Mouse (Mus musculus): ENCODE data around the gene Il1r2. TPM values are rescaled to one million over a fixed set of nuclear protein-coding genes. Genes with fewer than 3 reads are reported as not detected.

Il1r2 gene
- polyA plus RNA-seq, 1 experiment: not detected

DNA sequence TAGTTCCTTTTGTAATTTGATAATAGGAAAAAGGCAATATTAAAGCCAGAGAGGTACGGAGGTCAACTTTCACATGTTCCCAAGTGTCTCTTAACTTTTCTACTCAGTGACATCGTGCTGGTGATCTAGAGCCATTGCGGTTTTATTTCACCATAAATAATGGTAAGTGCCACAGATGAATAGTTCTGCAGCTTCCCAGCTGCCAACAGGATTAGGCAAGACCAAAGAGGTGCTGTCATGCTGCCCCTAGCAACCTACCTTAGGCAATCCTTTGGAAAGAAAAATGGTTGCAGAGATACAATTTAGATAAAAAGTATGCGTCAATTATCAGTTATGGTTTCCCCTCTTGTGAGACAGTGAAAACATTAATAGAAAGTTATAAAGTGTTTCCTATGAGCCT, 54.6 kb downstream of the Il1r2 start:
- H3K4me3 ChIP-seq (ENCODE audit: control insufficient read depth, low read depth, low read length): no peak overlapping the region
- H3K4me1 ChIP-seq (ENCODE audit: control insufficient read depth, insufficient read depth, low read length): no peaks in the 10 kb centered on the region
- no peaks in the 10 kb centered on the region for H3K27me3 ChIP-seq (ENCODE audit: control insufficient read depth, insufficient read depth, low read length)
- no peak overlapping the region for H3K27ac ChIP-seq (ENCODE audit: control insufficient read depth, insufficient read depth, low read depth, low read length)
- H3K36me3 ChIP-seq (ENCODE audit: control insufficient read depth, insufficient read depth, low read length): no peaks in the 10 kb centered on the region
- TF ChIP-seq CTCF (IDR thresholded peaks at IDR 0.05; ENCODE audit: control insufficient read depth, insufficient read depth, insufficient replicate concordance, low read depth, low read length) (no peak), POLR2A (IDR thresholded peaks at IDR 0.05; ENCODE audit: control insufficient read depth, low read depth, low read length) (no peak)

GRCm38 (mm10) chr1:40129321-40129720, 55.4 kb downstream of the Il1r2 start:
- no peak overlapping the region for H3K27ac ChIP-seq (ENCODE audit: control insufficient read depth, insufficient read depth, low read depth, low read length)
- TF ChIP-seq CTCF (IDR thresholded peaks at IDR 0.05; ENCODE audit: control insufficient read depth, insufficient read depth, insufficient replicate concordance, low read depth, low read length) (no peak), POLR2A (IDR thresholded peaks at IDR 0.05; ENCODE audit: control insufficient read depth, low read depth, low read length) (no peak)

DNA sequence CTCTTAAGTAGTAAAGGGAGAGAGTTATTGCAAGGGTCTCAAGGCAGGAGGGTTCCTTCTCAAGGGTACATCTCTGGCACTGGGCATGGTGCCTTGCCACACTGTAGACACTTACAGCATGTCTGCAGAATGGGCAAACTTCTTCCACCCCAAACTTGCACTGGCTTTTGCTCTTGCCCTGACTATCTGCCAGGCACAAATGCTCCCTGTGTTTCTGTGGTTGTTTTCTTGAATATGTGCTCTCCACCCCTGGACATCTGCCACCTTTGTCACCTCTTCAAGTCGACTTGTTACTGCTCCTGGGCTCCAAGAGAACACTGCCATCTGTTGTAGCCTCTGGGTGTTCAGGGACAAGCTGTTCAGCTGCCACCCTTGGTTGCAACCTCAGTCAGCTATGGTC, 57.8 kb downstream of the Il1r2 start:
- no peak overlapping the region for H3K4me3 ChIP-seq (ENCODE audit: control insufficient read depth, low read depth, low read length)
- H3K27me3 ChIP-seq (ENCODE audit: control insufficient read depth, insufficient read depth, low read length): no peaks in the 10 kb centered on the region
- H3K36me3 ChIP-seq (ENCODE audit: control insufficient read depth, insufficient read depth, low read length): no peaks in the 10 kb centered on the region
- TF ChIP-seq POLR2A (IDR thresholded peaks at IDR 0.05; ENCODE audit: control insufficient read depth, low read depth, low read length): no peak
- TF ChIP-seq CTCF (IDR thresholded peaks at IDR 0.05; ENCODE audit: control insufficient read depth, insufficient read depth, insufficient replicate concordance, low read depth, low read length): no peak
- no peak overlapping the region for H3K27ac ChIP-seq (ENCODE audit: control insufficient read depth, insufficient read depth, low read depth, low read length)
- H3K4me1 ChIP-seq (ENCODE audit: control insufficient read depth, insufficient read depth, low read length): no peaks in the 10 kb centered on the region

More at GRCm38 (mm10) chr1:40129321-40129720, 55.4 kb downstream of the Il1r2 start:
- no peaks in the 10 kb centered on the region for H3K36me3 ChIP-seq (ENCODE audit: control insufficient read depth, insufficient read depth, low read length)
- H3K4me1 ChIP-seq (ENCODE audit: control insufficient read depth, insufficient read depth, low read length): no peaks in the 10 kb centered on the region
- no peak overlapping the region for H3K4me3 ChIP-seq (ENCODE audit: control insufficient read depth, low read depth, low read length)
- no peaks in the 10 kb centered on the region for H3K27me3 ChIP-seq (ENCODE audit: control insufficient read depth, insufficient read depth, low read length)

DNA sequence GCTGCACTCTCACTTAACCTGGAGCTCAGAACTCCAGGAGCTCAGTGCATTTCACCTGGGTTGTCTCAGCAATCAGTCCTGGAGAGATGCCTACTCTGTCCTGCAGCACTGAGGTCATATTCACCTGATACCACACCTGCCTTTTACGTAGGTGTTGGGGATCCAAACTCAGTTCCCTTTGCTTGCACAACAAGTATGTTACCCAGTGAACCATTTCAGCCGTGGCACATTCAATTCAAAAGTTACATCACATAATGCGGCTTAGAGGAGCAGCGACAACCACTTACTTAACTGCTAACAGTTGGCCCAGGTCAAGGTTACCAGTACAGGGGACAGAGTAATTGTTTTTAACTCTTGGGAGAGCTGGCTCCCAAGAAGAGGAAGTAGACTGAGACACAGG, 58.8 kb downstream of the Il1r2 start:
- no peak overlapping the region for H3K27ac ChIP-seq (ENCODE audit: control insufficient read depth, insufficient read depth, low read depth, low read length)
- no peak overlapping the region for H3K4me3 ChIP-seq (ENCODE audit: control insufficient read depth, low read depth, low read length)
- H3K4me1 ChIP-seq (ENCODE audit: control insufficient read depth, insufficient read depth, low read length): no peaks in the 10 kb centered on the region
- TF ChIP-seq CTCF (IDR thresholded peaks at IDR 0.05; ENCODE audit: control insufficient read depth, insufficient read depth, insufficient replicate concordance, low read depth, low read length): no peak
- TF ChIP-seq POLR2A (IDR thresholded peaks at IDR 0.05; ENCODE audit: control insufficient read depth, low read depth, low read length): no peak
- H3K36me3 ChIP-seq (ENCODE audit: control insufficient read depth, insufficient read depth, low read length): no peaks in the 10 kb centered on the region
- no peaks in the 10 kb centered on the region for H3K27me3 ChIP-seq (ENCODE audit: control insufficient read depth, insufficient read depth, low read length)

DNA sequence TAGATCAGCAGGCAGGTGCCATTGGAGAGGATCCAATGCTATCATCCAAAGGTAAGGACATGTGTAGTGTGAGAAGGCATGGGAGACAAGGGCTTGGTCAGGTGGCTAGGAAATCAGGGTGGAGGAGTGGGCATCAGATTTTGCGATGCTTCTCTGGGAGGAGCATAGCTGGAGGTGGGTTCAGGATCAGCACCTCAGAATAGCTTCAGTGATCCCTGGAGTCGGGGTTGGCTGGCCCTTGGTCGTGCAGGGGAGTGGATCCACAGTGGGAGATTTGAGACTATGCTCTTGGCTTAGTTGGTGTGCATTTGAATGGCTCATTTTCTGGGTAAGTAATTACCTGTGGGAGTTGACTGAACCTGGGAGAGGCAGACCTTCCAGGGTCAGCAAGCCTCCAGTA, 59.7 kb downstream of the Il1r2 start:
- Histone ChIP-seq H3K27me3 (ENCODE audit: control insufficient read depth, insufficient read depth, low read length) (no peaks in the 10 kb centered on the region), H3K36me3 (ENCODE audit: control insufficient read depth, insufficient read depth, low read length) (no peaks in the 10 kb centered on the region), H3K4me3 (ENCODE audit: control insufficient read depth, low read depth, low read length) (no peak overlapping the region), H3K27ac (ENCODE audit: control insufficient read depth, insufficient read depth, low read depth, low read length) (no peak overlapping the region), H3K4me1 (ENCODE audit: control insufficient read depth, insufficient read depth, low read length) (no peaks in the 10 kb centered on the region)
- TF ChIP-seq CTCF (IDR thresholded peaks at IDR 0.05; ENCODE audit: control insufficient read depth, insufficient read depth, insufficient replicate concordance, low read depth, low read length): no peak
- no peak for TF ChIP-seq POLR2A (IDR thresholded peaks at IDR 0.05; ENCODE audit: control insufficient read depth, low read depth, low read length)

DNA sequence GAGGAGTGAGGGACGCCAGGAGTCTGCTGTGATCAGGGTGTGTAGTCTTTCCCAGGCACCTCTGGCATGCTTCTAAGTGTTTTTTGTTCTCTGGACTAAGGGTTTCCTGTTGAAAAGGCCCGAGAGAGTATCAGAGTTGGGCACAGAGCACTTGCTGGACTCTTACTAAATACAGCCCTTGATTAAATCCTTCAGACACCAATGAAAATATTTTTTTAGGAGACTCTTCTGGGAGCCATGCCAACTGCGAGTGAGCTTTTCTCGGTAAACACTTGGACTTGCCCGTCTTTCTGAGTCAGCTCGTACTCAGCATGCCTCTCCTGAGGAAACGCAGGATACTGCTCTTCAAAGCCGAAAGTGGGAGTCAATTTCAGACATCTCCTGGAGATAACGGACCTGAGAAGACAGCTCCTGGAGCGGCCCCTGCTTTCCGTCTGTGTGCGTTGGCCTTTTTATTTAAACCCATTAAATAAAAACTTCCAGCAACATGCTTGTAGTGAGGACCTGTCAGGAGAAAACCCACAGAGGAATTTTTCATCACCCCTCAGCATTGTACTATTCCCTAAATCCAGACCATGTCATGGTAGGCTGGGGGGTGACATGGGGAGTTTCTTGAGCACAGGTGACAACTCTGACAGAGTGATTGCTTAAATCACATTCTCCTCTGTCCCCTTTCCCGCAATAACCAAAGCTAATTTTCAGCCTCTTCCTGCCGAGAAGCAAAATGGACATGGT, 66.1 kb downstream of the Il1r2 start:
- no peaks in the 10 kb centered on the region for H3K36me3 ChIP-seq (ENCODE audit: control insufficient read depth, insufficient read depth, low read length)
- no peak overlapping the region for H3K4me3 ChIP-seq (ENCODE audit: control insufficient read depth, low read depth, low read length)
- H3K27me3 ChIP-seq (ENCODE audit: control insufficient read depth, insufficient read depth, low read length): no peaks in the 10 kb centered on the region
- TF ChIP-seq POLR2A (IDR thresholded peaks at IDR 0.05; ENCODE audit: control insufficient read depth, low read depth, low read length): no peak
- TF ChIP-seq CTCF (IDR thresholded peaks at IDR 0.05; ENCODE audit: control insufficient read depth, insufficient read depth, insufficient replicate concordance, low read depth, low read length): no peak
- H3K27ac ChIP-seq (ENCODE audit: control insufficient read depth, insufficient read depth, low read depth, low read length): no peak overlapping the region
- H3K4me1 ChIP-seq (ENCODE audit: control insufficient read depth, insufficient read depth, low read length): no peaks in the 10 kb centered on the region

DNA sequence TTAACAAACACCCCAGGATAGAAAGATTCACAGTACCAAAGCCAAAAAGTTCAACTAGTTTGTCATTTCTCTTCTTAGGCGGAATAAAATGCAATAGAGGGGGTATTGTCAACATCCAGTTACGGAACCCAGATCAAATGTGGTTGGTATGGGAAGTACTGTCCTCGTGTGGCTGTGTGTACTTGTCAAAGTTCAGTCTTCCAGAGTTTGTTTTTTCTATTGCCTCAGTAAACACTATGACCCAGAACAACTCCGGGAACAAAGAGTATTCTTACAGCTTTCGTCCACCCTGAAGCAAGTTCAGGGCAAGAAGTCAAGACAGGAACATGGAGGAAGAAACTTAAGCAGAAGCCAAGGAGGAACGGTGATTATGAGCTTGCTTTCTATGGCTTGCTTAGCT, 82.2 kb downstream of the Il1r2 start:
- no peak overlapping the region for H3K4me3 ChIP-seq (ENCODE audit: control insufficient read depth, low read depth, low read length)
- H3K4me1 ChIP-seq (ENCODE audit: control insufficient read depth, insufficient read depth, low read length): no peaks in the 10 kb centered on the region
- no peaks in the 10 kb centered on the region for H3K27me3 ChIP-seq (ENCODE audit: control insufficient read depth, insufficient read depth, low read length)
- no peak overlapping the region for H3K27ac ChIP-seq (ENCODE audit: control insufficient read depth, insufficient read depth, low read depth, low read length)
- no peaks in the 10 kb centered on the region for H3K36me3 ChIP-seq (ENCODE audit: control insufficient read depth, insufficient read depth, low read length)
- no peak for TF ChIP-seq CTCF (IDR thresholded peaks at IDR 0.05; ENCODE audit: control insufficient read depth, insufficient read depth, insufficient replicate concordance, low read depth, low read length)
- no peak for TF ChIP-seq POLR2A (IDR thresholded peaks at IDR 0.05; ENCODE audit: control insufficient read depth, low read depth, low read length)

Data from testis, adult 2 months (tissue).